Mouse (Mus musculus): Measurements from ENCODE around the gene Cldn15.

DNA sequence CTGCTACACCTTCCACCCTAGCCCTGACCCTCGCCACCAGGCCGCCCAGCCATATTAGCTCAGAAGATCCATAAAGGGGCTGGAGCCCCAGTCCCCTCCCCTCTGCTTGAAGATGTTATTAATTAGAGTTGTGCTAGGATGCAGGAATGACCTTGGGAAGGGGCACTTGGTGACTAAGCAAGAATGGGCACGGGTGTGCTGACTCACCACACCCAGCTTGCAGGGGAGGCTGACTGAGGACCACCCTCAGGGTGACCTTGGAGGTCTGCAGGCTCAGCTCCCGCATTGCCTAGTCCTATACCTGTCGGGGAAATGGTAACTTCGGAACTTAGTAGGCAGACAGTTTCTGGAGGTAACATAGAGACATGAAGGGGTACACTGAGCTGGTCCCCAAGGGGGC lies 32.5 kb upstream of the Cldn15 start:
- TF ChIP-seq CTCF (IDR thresholded peaks at IDR 0.05) (no peak), EP300 (IDR thresholded peaks at IDR 0.05) (no peak)
